Mouse (Mus musculus) embryonic facial prominence, embryonic 10.5 days (tissue): ENCODE results near the gene Diaph3. TPM values are rescaled to one million over a fixed set of nuclear protein-coding genes. Genes with fewer than 3 reads are reported as not detected.

ENCODE experiments used
- DNase-seq: peaks from one replicate; pipeline ENCODE4 v3.0.0-alpha.2; 2017; ENCODE audit warnings: low spot score
- H3K27ac ChIP-seq: fragments of 300-500 bp; sonication (generic); replicated peaks from 2 replicates; pipeline ENCODE4 v1.5.1; 2016; ENCODE audit warnings: mild to moderate bottlenecking
- H3K27me3 ChIP-seq: fragments of 300-500 bp; sonication (generic); replicated peaks from 2 replicates; pipeline ENCODE4 v1.6.1; 2016; ENCODE audit warnings: low read depth, mild to moderate bottlenecking; ENCODE audit not compliant: poor library complexity, severe bottlenecking
- H3K36me3 ChIP-seq: fragments of 300-500 bp; sonication (generic); replicated peaks from 2 replicates; pipeline ENCODE4 v1.6.1; 2016; ENCODE audit warnings: mild to moderate bottlenecking, moderate library complexity
- H3K4me1 ChIP-seq: fragments of 300-500 bp; sonication (generic); 2 replicates; pipeline ENCODE4 v1.6.1; 2016
- H3K4me3 ChIP-seq: fragments of 300-500 bp; sonication (generic); 2 replicates; pipeline ENCODE4 v1.5.1; 2016; ENCODE audit warnings: mild to moderate bottlenecking, moderate library complexity
- H3K9me3 ChIP-seq: fragments of 300-500 bp; sonication (generic); 2 replicates; pipeline ENCODE4 v1.6.1; 2016; ENCODE audit warnings: mild to moderate bottlenecking
- WGBS: fragments of 180-500 bp; shearing (Covaris S2); methylation state at CpG from one replicate; pipeline ENCODE4 v1.1.7; 2016; 5-methylcytosine and 5-hydroxymethylcytosine counted together
- polyA plus RNA-seq: library from polyadenylated mRNA; unstranded; fragments of >200 nt; fragmentation: Nextera tagmentation; extraction: Ambion mirVana; gene quantifications from 2 replicates; pipeline ENCODE4 v1.2.1, GENCODE M21; 2016

Gene Diaph3
- polyA plus RNA-seq, 1 experiment from 2014 or later = 14.1 TPM

DNA sequence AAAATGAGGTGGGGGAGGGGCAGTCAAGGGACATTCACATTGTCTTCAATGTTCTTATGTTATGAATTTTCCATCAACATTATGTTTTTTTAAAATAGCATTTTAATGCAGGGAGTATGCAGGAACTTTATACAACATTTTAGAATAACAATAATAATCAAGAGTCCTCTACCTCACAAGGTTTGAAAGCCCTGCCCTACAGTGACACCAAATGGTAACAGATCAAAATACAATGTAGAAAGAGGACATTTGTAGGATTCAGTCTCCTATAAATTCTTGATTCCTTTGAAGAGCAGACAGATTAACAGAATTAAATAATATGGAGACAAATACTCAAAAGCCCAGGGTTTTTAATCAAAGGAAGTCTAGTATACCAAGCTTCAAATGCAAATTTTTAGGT, 242.1 kb downstream of the Diaph3 start:
- Histone ChIP-seq H3K4me3 (no peak overlapping the region), H3K36me3 (peaks cover 13% of the 10 kb centered on the region)
- no peak for DNase-seq

DNA sequence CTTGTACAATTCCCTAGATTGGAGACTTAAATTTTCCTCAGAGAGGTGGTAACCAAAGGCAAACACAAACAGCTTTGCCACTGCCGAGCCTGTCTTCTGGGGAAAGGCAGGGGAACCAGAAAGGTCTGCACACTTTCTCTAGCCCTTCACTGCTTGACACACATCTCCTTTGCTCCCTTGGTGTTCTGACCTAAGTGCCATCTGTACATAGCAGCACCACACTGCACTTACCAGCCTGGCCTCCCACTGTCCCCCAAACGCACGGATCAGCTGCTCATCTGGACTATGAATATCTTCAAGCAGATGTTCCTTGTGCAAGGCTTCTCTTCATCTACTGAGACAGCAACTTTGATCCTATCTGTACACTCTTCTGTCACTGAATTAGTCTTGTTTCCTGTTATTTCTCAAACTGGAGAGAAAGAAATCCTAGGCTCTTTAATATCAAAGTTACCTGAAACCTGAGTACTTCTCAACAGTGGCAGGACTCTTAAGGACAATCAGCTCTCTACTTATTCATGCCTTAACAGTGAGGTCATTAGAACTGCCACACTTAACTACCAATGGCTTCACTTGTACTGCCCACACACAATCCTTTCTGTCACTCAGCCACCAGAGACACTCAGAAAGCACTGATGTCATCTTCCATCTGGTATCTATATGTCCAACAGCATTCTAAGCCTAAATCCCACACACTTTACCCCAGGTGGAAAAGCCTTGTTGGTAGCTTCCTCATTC, 251.8 kb downstream of the Diaph3 start:
- Histone ChIP-seq H3K4me1 (no peaks in the 10 kb centered on the region), H3K4me3 (no peak overlapping the region), H3K27me3 (no peaks in the 10 kb centered on the region), H3K36me3 (peaks cover 18% of the 10 kb centered on the region), H3K9me3 (0 out of 2 replicates have a peak, but pooled peaks cover 4% of the 10 kb centered on the region), H3K27ac (no peak overlapping the region)
- WGBS = 75% methylated on average over 3 of the region's 3 CpGs
- DNase-seq = no peak

More for the DNA sequence above, 242.1 kb downstream of the Diaph3 start:
- Histone ChIP-seq H3K27ac (no peak overlapping the region), H3K9me3 (no peaks in the 10 kb centered on the region), H3K27me3 (no peaks in the 10 kb centered on the region), H3K4me1 (no peaks in the 10 kb centered on the region)

DNA sequence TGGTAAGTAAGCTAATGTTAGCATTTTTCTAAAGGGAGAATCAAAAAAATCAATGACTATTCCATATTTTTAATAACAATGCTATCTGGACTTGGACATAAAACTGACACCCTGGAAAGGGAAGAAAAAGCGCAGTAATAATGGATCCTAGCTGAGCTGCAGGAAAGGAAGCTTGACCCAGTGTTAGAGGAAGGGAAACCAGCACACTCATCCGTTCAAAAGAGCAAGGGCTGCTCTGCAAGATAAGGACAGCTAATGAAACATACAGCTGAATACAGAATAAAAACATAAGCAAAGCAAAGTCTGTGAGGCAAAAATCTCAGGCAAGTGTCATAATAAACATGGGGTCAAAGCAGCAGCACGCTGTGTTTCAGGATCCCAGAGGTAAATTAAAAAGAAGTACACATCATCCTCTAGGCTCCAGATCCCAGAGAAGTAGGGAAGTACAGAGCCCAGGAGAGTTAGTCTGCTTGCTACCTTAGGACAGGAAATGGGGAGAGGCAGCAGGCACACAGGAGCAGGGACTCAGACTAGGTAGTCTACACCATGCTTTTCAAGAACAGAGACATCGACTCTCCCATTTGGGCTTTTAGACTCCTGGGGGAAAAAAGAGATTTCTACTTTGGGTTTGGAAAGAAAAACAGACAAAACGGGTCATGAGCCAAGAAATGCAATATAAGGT, 255.5 kb downstream of the Diaph3 start:
- H3K36me3 ChIP-seq = no peaks in the 10 kb centered on the region
- H3K4me1 ChIP-seq = no peaks in the 10 kb centered on the region
- DNase-seq = no peak
- 83% methylated on average over 5 of the region's 5 CpGs for WGBS
- H3K9me3 ChIP-seq = no peaks in the 10 kb centered on the region
- H3K4me3 ChIP-seq = no peak overlapping the region
- H3K27ac ChIP-seq = no peak overlapping the region
- no peaks in the 10 kb centered on the region for H3K27me3 ChIP-seq

DNA sequence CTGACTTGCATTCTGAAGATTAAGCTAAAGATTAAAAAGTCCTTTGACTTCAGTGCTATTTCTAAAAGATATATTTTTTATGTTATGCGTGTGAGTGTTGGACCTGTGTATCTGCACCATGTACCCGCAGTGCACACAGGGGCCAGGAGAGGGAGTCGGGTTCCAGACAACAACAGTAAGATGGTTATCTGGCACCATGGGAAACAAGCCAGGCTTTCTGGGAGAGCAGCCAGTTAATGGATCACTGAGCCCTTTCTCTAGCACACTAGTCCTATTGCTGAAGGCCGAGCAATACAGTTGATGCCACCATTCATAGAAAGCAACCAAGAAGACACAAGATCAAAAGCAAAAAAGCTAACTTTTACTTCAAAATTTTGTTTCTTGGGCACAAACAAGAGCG, 271.5 kb downstream of the Diaph3 start:
- H3K9me3 ChIP-seq = no peaks in the 10 kb centered on the region
- 90% methylated on average over 5 of the region's 5 CpGs for WGBS
- no peaks in the 10 kb centered on the region for H3K27me3 ChIP-seq
- H3K4me1 ChIP-seq = 0 out of 2 replicates have a peak, but pooled peaks cover 3% of the 10 kb centered on the region
- DNase-seq = peak; percentile 25
- H3K36me3 ChIP-seq = no peaks in the 10 kb centered on the region
- no peak overlapping the region for H3K27ac ChIP-seq
- no peak overlapping the region for H3K4me3 ChIP-seq

DNA sequence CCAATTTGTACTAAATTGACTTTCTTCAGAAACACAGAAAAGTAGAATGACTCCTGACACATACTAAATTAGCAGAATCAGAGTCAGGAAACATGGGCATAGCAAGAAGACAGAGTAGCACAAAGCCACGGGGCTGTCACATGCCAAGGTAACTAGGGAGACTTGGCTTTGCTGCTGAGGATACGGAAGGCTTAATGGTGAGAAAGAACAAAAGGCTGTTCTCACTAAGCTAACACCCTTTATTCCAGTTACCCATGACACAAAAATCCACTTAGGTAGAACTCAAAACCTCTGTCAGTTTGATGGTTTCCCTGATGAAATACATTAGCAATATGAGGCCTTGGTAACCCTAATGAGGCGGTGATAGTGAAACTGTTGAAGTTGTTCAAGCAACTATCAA, 273.9 kb downstream of the Diaph3 start:
- H3K36me3 ChIP-seq = no peaks in the 10 kb centered on the region
- 75% methylated on average over 3 of the region's 3 CpGs for WGBS
- no peak overlapping the region for H3K4me3 ChIP-seq
- H3K9me3 ChIP-seq = no peaks in the 10 kb centered on the region
- no peaks in the 10 kb centered on the region for H3K27me3 ChIP-seq
- H3K4me1 ChIP-seq = 0 out of 2 replicates have a peak, but pooled peaks cover 3% of the 10 kb centered on the region
- no peak overlapping the region for H3K27ac ChIP-seq
- DNase-seq = no peak

DNA sequence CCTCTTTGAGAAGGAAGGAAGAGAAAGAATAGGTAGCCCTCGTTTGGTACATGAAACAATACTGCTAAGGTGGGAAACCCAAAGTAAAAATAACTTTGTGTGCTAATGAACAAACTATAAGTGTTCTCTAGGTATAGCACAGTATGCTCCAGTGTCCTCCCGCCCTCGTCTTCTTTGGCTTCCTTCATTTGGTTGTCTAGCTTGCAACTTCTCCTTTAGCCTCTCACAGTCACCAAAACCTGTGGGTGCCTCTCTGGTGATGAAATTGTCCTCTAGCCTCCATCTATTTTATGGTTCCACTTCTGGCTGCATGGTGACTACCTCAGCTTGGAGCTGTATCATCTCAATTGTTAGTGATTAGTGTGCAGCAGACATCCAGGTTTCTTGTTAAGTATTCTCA, 277.0 kb downstream of the Diaph3 start:
- 89% methylated on average over 3 of the region's 3 CpGs for WGBS
- H3K36me3 ChIP-seq = no peaks in the 10 kb centered on the region
- H3K27me3 ChIP-seq = no peaks in the 10 kb centered on the region

DNA sequence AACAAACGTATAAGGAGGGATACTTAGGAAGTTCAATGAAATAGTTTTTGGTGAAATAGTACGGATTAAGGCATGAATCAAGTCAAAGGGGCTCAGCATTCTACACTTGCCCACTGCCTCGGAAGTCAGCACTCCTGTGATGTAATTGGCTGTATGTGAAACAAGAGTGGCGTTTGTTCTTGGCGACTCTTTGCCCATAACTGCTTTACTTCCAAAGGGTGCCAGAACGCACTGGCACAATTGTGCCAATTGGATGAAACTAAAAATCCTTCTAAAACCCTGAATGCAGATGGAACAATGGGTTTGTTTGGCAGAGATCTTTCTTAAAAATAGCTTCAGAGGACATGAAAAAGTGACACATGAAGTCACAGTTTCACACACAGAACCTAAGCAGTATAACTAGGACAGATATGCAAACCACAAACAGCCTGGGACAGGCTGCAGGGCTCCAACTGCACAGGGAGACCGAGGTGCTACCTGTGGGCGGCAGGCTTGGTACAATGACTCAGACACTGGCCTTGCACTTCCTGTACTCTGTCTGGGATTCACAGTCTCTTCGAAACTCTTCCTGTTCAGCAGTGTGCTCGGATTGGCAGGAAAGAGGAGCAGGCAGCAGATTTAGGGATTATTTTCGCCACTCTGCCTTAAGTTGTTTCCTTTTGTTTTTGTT, 279.6 kb downstream of the Diaph3 start:
- WGBS = 83% methylated on average over 11 of the region's 11 CpGs
- Histone ChIP-seq H3K36me3 (no peaks in the 10 kb centered on the region), H3K4me1 (no peaks in the 10 kb centered on the region), H3K27ac (no peak overlapping the region), H3K27me3 (no peaks in the 10 kb centered on the region), H3K4me3 (no peak overlapping the region), H3K9me3 (no peaks in the 10 kb centered on the region)
- no peak for DNase-seq

More for the DNA sequence above, 277.0 kb downstream of the Diaph3 start:
- H3K27ac ChIP-seq = no peak overlapping the region
- H3K9me3 ChIP-seq = no peaks in the 10 kb centered on the region
- H3K4me1 ChIP-seq = no peaks in the 10 kb centered on the region
- H3K4me3 ChIP-seq = no peak overlapping the region
- no peak for DNase-seq

DNA sequence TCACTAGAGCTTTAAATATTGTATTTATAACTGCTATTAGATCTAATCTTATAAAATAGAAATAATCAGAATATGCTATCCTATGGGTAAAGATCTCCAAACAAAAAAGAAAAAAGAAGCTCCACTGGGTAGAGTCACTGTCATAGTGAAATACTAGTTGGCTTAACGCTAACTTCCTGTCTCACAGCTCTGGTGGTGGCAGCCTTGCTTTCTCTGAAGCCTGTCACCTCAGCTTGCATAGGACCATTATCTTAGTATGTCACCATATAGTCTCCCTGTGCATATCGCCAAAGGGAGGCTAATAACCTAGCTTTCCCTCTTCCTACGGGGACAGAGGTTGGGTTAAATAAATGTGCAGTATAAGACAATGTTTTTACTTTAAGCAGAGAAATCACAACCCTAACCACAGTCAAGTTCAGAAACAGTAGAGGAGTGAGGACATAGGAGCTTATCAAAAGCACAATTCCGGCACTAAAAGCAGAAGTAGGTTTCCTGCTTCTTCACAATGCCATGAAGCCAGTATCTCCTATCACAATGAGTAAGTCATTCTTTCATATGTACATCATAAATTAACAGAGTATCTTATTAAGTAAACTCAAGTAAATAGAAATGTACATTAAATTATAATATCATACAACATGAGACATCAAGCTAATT, 293.8 kb downstream of the Diaph3 start:
- no peaks in the 10 kb centered on the region for H3K36me3 ChIP-seq
- DNase-seq = no peak
- no peaks in the 10 kb centered on the region for H3K27me3 ChIP-seq
- no peaks in the 10 kb centered on the region for H3K9me3 ChIP-seq
- no peaks in the 10 kb centered on the region for H3K4me1 ChIP-seq
- 92% methylated on average over 4 of the region's 4 CpGs for WGBS
- no peak overlapping the region for H3K27ac ChIP-seq
- no peak overlapping the region for H3K4me3 ChIP-seq

DNA sequence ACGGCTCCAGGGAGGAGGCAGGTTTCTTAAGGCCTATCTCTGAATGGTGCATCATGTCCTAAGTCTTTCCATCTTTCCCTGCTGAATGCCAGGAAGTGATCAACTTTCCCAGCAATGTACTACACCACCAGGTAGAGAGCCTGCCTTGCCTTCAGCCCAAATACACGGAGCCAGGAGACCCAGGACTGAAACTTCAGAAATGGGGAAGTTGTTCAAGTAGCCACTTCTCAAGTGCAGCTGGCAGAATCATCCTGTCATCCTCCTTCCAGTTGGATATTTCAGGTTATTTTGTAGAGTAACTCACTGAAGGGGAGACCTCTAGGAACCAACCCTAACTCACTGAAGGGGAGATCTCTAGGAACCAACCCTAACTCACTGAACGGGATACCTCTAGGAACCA, 297.0 kb downstream of the Diaph3 start:
- no peaks in the 10 kb centered on the region for H3K27me3 ChIP-seq
- 92% methylated on average over 3 of the region's 3 CpGs for WGBS
- H3K4me3 ChIP-seq = no peak overlapping the region
- no peak overlapping the region for H3K27ac ChIP-seq
- no peaks in the 10 kb centered on the region for H3K9me3 ChIP-seq
- no peak for DNase-seq
- no peaks in the 10 kb centered on the region for H3K36me3 ChIP-seq
- H3K4me1 ChIP-seq = no peaks in the 10 kb centered on the region

DNA sequence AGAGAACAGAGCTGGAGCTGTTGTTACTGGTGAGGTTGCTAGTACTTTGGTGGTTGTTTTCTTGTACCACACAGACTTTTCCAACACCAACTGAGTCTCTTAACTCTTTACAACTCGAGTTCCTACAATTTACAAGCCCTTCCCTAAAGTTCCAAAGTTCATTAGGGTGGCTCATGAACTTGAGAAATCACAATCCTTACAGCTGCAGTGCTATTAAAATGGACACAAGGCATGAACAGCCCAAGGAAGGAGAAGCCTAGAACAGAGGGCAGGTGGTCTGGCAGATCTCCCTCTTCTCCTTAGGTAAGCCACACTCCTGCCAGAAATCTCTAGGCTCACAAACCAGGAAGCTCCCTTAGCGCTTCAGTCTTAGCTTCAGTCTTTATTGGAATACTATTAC, 303.4 kb downstream of the Diaph3 start:
- no peak overlapping the region for H3K4me3 ChIP-seq
- H3K9me3 ChIP-seq = no peaks in the 10 kb centered on the region
- no peak overlapping the region for H3K27ac ChIP-seq
- H3K4me1 ChIP-seq = no peaks in the 10 kb centered on the region
- 68% methylated on average over 2 of the region's 2 CpGs for WGBS
- H3K36me3 ChIP-seq = no peaks in the 10 kb centered on the region
- no peak for DNase-seq
- no peaks in the 10 kb centered on the region for H3K27me3 ChIP-seq

DNA sequence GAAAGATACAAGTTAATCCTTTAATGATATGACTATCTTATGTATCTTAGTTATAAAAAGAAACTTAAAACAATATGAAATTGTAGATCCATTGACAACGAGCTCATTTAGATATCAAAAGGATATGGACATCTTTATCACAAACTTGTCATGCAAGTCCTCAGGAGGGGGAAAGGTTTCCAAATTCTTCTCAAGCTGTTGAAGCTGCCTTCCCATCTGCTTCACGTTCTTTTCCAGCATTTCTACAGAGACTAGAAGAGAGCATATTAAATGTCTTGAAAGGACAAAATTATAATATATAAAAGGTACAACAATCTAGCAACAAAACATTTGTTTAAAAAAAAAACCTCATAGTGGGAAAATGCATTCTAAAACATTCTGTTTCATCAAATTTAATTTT, 306.2 kb downstream of the Diaph3 start:
- Histone ChIP-seq H3K9me3 (no peaks in the 10 kb centered on the region), H3K27ac (no peak overlapping the region), H3K4me3 (no peak overlapping the region), H3K36me3 (no peaks in the 10 kb centered on the region), H3K27me3 (no peaks in the 10 kb centered on the region), H3K4me1 (no peaks in the 10 kb centered on the region)
- no peak for DNase-seq
- WGBS = 89% methylated on average over 2 of the region's 2 CpGs

DNA sequence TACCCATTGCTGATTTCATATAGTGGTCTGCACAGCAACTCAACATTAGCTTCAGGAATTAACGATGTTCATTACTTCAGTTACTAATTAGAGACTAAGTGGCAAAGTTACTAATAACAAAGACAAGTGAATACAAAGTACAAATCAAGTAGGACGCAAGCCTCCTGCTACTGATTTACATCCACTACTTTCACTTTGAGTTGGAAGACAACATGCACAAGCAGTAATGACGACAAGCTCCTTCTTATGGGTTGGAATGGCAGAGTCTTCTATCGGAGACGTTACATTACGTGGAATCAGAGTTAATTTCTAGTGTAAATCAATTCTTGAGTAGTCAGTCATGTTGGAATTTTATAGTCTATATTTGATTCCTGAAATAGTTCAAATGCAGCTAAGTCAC, 306.8 kb downstream of the Diaph3 start:
- no peak overlapping the region for H3K4me3 ChIP-seq
- no peaks in the 10 kb centered on the region for H3K36me3 ChIP-seq
- no peak overlapping the region for H3K27ac ChIP-seq
- WGBS = 94% methylated on average over 6 of the region's 6 CpGs
- H3K27me3 ChIP-seq = no peaks in the 10 kb centered on the region
- no peaks in the 10 kb centered on the region for H3K4me1 ChIP-seq
- DNase-seq = no peak
- no peaks in the 10 kb centered on the region for H3K9me3 ChIP-seq
